Mouse (Mus musculus): ENCODE results near the gene Mrps14. TPM values are rescaled to one million over a fixed set of nuclear protein-coding genes. Genes with fewer than 3 reads are reported as not detected.

Mrps14 gene
- polyA plus RNA-seq, 1 experiment, result 76.9 TPM

- no peaks in the 10 kb centered on the region for H3K36me3 ChIP-seq (ENCODE audit: control insufficient read depth, insufficient read depth, low read length, poor library complexity, severe bottlenecking)
- no peak overlapping the region for H3K27ac ChIP-seq (ENCODE audit: insufficient read depth, low read length)
- H3K4me1 ChIP-seq (ENCODE audit: control insufficient read depth, insufficient read depth, low read length), result no peaks in the 10 kb centered on the region
- no peak overlapping the region for H3K9ac ChIP-seq (ENCODE audit: low read depth, poor library complexity, severe bottlenecking)
- H3K9me3 ChIP-seq (replicated peaks; ENCODE audit: control insufficient read depth, insufficient read depth, low read length, poor library complexity, severe bottlenecking), result no peaks in the 10 kb centered on the region
- no peak overlapping the region for H3K4me3 ChIP-seq (ENCODE audit: low read depth, low read length)
- H3K27me3 ChIP-seq (ENCODE audit: control insufficient read depth, insufficient read depth, low read length, poor library complexity, severe bottlenecking), result no peaks in the 10 kb centered on the region
- TF ChIP-seq CTCF (IDR thresholded peaks at IDR 0.05; ENCODE audit: low read depth, low read length), result no peak
- TF ChIP-seq EP300 (IDR thresholded peaks at IDR 0.05; ENCODE audit: insufficient read depth, low read depth, low read length), result no peak
- TF ChIP-seq POLR2A (IDR thresholded peaks at IDR 0.05; ENCODE audit: insufficient read depth, low read length), result no peak
These were observed 36.0 kb downstream of the Mrps14 start for GRCm38 (mm10) chr1:160231013-160231412.

GRCm38 (mm10) chr1:160232113-160232512 lies 37.1 kb downstream of the Mrps14 start:
- TF ChIP-seq EP300 (IDR thresholded peaks at IDR 0.05; ENCODE audit: insufficient read depth, low read depth, low read length) (no peak), CTCF (IDR thresholded peaks at IDR 0.05; ENCODE audit: low read depth, low read length) (no peak), POLR2A (IDR thresholded peaks at IDR 0.05; ENCODE audit: insufficient read depth, low read length) (no peak)
- H3K27ac ChIP-seq (ENCODE audit: insufficient read depth, low read length), result no peak overlapping the region
- H3K27me3 ChIP-seq (ENCODE audit: control insufficient read depth, insufficient read depth, low read length, poor library complexity, severe bottlenecking), result no peaks in the 10 kb centered on the region
- no peaks in the 10 kb centered on the region for H3K9me3 ChIP-seq (replicated peaks; ENCODE audit: control insufficient read depth, insufficient read depth, low read length, poor library complexity, severe bottlenecking)
- no peaks in the 10 kb centered on the region for H3K36me3 ChIP-seq (ENCODE audit: control insufficient read depth, insufficient read depth, low read length, poor library complexity, severe bottlenecking)
- H3K9ac ChIP-seq (ENCODE audit: low read depth, poor library complexity, severe bottlenecking), result no peak overlapping the region
- H3K4me3 ChIP-seq (ENCODE audit: low read depth, low read length), result no peak overlapping the region
- no peaks in the 10 kb centered on the region for H3K4me1 ChIP-seq (ENCODE audit: control insufficient read depth, insufficient read depth, low read length)

- Histone ChIP-seq H3K36me3 (ENCODE audit: control insufficient read depth, insufficient read depth, low read length, poor library complexity, severe bottlenecking) (no peaks in the 10 kb centered on the region), H3K9ac (ENCODE audit: low read depth, poor library complexity, severe bottlenecking) (no peak overlapping the region), H3K4me1 (ENCODE audit: control insufficient read depth, insufficient read depth, low read length) (no peaks in the 10 kb centered on the region), H3K9me3 (replicated peaks; ENCODE audit: control insufficient read depth, insufficient read depth, low read length, poor library complexity, severe bottlenecking) (no peaks in the 10 kb centered on the region), H3K27me3 (ENCODE audit: control insufficient read depth, insufficient read depth, low read length, poor library complexity, severe bottlenecking) (no peaks in the 10 kb centered on the region), H3K4me3 (ENCODE audit: low read depth, low read length) (no peak overlapping the region), H3K27ac (ENCODE audit: insufficient read depth, low read length) (no peak overlapping the region)
- no peak for TF ChIP-seq CTCF (IDR thresholded peaks at IDR 0.05; ENCODE audit: low read depth, low read length)
- TF ChIP-seq EP300 (IDR thresholded peaks at IDR 0.05; ENCODE audit: insufficient read depth, low read depth, low read length), result no peak
- no peak for TF ChIP-seq POLR2A (IDR thresholded peaks at IDR 0.05; ENCODE audit: insufficient read depth, low read length)
These were observed 38.9 kb downstream of the Mrps14 start for GRCm38 (mm10) chr1:160233921-160234320.

GRCm38 (mm10) chr1:160237981-160238380 lies 43.0 kb downstream of the Mrps14 start:
- no peak for TF ChIP-seq POLR2A (IDR thresholded peaks at IDR 0.05; ENCODE audit: insufficient read depth, low read length)
- TF ChIP-seq CTCF (IDR thresholded peaks at IDR 0.05; ENCODE audit: low read depth, low read length), result no peak
- TF ChIP-seq EP300 (IDR thresholded peaks at IDR 0.05; ENCODE audit: insufficient read depth, low read depth, low read length), result no peak
- Histone ChIP-seq H3K27ac (ENCODE audit: insufficient read depth, low read length) (no peak overlapping the region), H3K9ac (ENCODE audit: low read depth, poor library complexity, severe bottlenecking) (no peak overlapping the region), H3K27me3 (ENCODE audit: control insufficient read depth, insufficient read depth, low read length, poor library complexity, severe bottlenecking) (no peaks in the 10 kb centered on the region), H3K4me3 (ENCODE audit: low read depth, low read length) (no peak overlapping the region), H3K4me1 (ENCODE audit: control insufficient read depth, insufficient read depth, low read length) (no peaks in the 10 kb centered on the region), H3K36me3 (ENCODE audit: control insufficient read depth, insufficient read depth, low read length, poor library complexity, severe bottlenecking) (no peaks in the 10 kb centered on the region), H3K9me3 (replicated peaks; ENCODE audit: control insufficient read depth, insufficient read depth, low read length, poor library complexity, severe bottlenecking) (no peaks in the 10 kb centered on the region)

GRCm38 (mm10) chr1:160238852-160239443 lies 43.9 kb downstream of the Mrps14 start:
- H3K4me1 ChIP-seq (ENCODE audit: control insufficient read depth, insufficient read depth, low read length), result no peaks in the 10 kb centered on the region
- no peaks in the 10 kb centered on the region for H3K36me3 ChIP-seq (ENCODE audit: control insufficient read depth, insufficient read depth, low read length, poor library complexity, severe bottlenecking)
- no peak overlapping the region for H3K9ac ChIP-seq (ENCODE audit: low read depth, poor library complexity, severe bottlenecking)
- TF ChIP-seq POLR2A (IDR thresholded peaks at IDR 0.05; ENCODE audit: insufficient read depth, low read length) (no peak), EP300 (IDR thresholded peaks at IDR 0.05; ENCODE audit: insufficient read depth, low read depth, low read length) (no peak), CTCF (IDR thresholded peaks at IDR 0.05; ENCODE audit: low read depth, low read length) (no peak)
- H3K9me3 ChIP-seq (replicated peaks; ENCODE audit: control insufficient read depth, insufficient read depth, low read length, poor library complexity, severe bottlenecking), result no peaks in the 10 kb centered on the region
- H3K4me3 ChIP-seq (ENCODE audit: low read depth, low read length), result no peak overlapping the region
- H3K27me3 ChIP-seq (ENCODE audit: control insufficient read depth, insufficient read depth, low read length, poor library complexity, severe bottlenecking), result no peaks in the 10 kb centered on the region
- no peak overlapping the region for H3K27ac ChIP-seq (ENCODE audit: insufficient read depth, low read length)

- no peaks in the 10 kb centered on the region for H3K36me3 ChIP-seq (ENCODE audit: control insufficient read depth, insufficient read depth, low read length, poor library complexity, severe bottlenecking)
- H3K9me3 ChIP-seq (replicated peaks; ENCODE audit: control insufficient read depth, insufficient read depth, low read length, poor library complexity, severe bottlenecking), result no peaks in the 10 kb centered on the region
- H3K27ac ChIP-seq (ENCODE audit: insufficient read depth, low read length), result no peak overlapping the region
- H3K4me3 ChIP-seq (ENCODE audit: low read depth, low read length), result no peak overlapping the region
- no peaks in the 10 kb centered on the region for H3K27me3 ChIP-seq (ENCODE audit: control insufficient read depth, insufficient read depth, low read length, poor library complexity, severe bottlenecking)
- TF ChIP-seq EP300 (IDR thresholded peaks at IDR 0.05; ENCODE audit: insufficient read depth, low read depth, low read length), result no peak
- no peak for TF ChIP-seq CTCF (IDR thresholded peaks at IDR 0.05; ENCODE audit: low read depth, low read length)
- TF ChIP-seq POLR2A (IDR thresholded peaks at IDR 0.05; ENCODE audit: insufficient read depth, low read length), result no peak
- no peaks in the 10 kb centered on the region for H3K4me1 ChIP-seq (ENCODE audit: control insufficient read depth, insufficient read depth, low read length)
- no peak overlapping the region for H3K9ac ChIP-seq (ENCODE audit: low read depth, poor library complexity, severe bottlenecking)
These were observed 45.1 kb downstream of the Mrps14 start for GRCm38 (mm10) chr1:160240091-160240490.

All from ES-Bruce4 (cell line).